Mouse (Mus musculus): ENCODE measurements at regions not wholly inside any gene's neighbourhood (a gene's known extent, or its start where the extent isn't known, plus 50 kb on each side); places are given as distances from the start of the nearest gene placed in this dataset.

- peak; percentile 13 for DNase-seq (ENCODE audit: low read depth, low spot score)
Observed at GRCm38 (mm10) chr7:39596403-39596802, 78.8 kb downstream of the Zfp619 start.

DNA sequence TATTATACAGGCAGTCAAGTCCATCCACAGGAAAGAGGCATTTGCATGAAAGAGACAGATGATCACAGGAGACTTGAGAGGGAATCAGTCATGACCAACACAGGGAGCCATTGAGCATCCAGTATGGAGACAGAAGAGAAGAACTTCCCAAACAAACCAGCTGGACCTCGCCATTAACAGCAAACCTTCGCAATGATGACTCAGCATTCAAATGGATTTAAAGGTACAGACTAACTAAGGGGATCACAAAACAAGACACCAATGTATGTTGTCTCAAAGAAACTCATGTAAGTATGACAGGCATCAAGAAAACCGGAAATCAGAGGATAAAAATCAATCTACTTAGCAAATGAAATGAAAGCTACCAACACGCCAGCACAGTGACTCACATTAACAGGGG, 96.2 kb downstream of the Zfp619 start:
- no peak for DNase-seq (ENCODE audit: low read depth, low spot score)

DNA sequence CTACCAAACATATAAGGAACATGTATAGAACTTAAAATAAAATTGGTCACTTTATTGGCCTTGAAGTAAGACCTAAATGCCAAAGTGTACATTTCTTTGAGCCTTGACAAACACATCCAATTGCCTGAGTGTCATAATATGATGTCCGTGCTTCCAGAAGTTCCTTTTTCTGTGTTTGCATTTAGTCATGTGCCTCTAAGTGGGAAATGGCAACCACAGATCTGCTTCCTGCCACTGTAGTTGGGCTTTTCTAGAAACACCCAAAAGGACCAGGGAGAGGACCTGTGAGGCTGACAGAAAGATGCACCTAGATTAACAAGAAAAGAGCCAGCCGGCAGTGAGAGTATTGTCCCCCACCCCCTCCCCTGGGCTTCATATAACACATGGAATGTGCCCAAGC, 97.5 kb downstream of the Zfp619 start:
- DNase-seq (ENCODE audit: low read depth, low spot score): no peak

GRCm38 (mm10) chr7:39621796-39622195, 104.2 kb downstream of the Zfp619 start:
- DNase-seq (ENCODE audit: low read depth, low spot score): no peak

GRCm38 (mm10) chr7:39632836-39633235, 115.3 kb downstream of the Zfp619 start:
- DNase-seq (ENCODE audit: low read depth, low spot score): no peak

- DNase-seq (ENCODE audit: low read depth, low spot score): peak; percentile 61
Observed at GRCm38 (mm10) chr7:39642333-39642732, 124.8 kb downstream of the Zfp619 start.

DNA sequence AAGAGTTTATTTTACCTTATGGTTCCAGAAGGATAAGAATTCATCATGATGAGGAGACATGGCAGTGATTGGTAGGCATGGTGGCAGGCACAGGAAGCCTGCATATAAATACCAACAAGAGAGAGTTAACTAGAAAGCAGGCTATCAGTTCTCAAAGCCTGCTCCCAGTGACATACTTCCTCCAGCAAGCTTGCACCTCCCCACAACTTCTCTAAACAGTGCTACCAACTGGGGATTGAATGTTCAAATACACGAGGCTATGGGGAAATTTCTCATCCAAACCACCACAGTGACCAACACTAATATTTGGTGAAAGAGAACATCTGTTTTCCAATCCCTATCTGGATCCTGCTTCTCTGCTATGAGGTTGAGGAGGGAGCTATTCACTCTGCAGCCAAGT, 125.8 kb downstream of the Zfp619 start:
- DNase-seq (ENCODE audit: low read depth, low spot score): no peak

DNA sequence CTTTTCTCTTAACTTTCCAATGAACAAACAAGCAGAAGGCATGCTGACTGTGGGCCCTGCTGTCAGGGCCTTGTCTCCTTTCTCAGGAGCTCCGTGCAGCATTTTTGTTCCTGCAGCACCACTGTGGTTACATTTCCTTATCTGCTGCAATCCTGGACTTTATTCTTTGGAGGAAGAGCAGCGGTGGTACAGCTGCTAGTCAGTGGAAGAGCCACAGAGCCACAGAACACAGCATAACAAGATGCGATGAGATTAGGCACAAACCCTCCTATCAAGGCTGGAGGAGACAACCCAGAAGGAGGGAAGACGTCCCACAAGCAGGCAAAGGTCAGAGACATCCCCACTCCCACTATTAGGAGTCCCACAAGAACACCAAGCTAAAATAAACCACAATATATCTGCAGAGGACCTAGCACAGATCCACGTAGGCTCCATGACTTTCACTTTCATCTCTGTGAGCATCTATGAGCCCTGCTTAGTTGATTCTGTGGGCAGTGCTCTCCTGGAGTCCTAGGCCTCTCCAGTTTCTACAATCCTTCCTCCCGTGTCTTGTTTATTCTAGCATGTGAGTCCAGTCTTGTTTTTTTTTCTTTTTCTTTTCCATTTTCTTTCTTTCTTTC, 133.0 kb downstream of the Zfp619 start:
- DNase-seq (ENCODE audit: low read depth, low spot score): peak; percentile 34

GRCm38 (mm10) chr7:39654563-39655286, 137.2 kb downstream of the Zfp619 start:
- DNase-seq (ENCODE audit: low read depth, low spot score): peak; percentile 86

DNA sequence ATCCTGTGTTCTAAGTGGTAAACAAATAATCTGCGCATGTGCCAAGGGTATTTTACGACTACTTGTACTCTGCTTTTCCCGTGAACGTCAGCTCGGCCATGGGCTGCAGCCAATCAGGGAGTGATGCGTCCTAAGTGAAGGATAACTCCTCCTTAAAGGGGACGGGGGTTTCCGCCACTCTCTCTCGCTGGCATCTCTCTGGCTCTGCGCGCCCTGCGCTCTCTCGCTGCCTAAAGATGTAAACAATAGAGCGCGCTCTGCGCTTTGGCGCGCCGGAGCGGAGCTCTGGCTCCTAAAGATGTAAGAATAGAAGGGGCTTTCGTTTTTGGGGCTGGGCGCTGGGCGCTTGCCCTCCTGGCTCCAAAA, 137.7 kb downstream of the Zfp619 start:
- peak; percentile 75 for DNase-seq (ENCODE audit: low read depth, low spot score)

GRCm38 (mm10) chr7:39655709-39656397, 138.3 kb downstream of the Zfp619 start:
- DNase-seq (ENCODE audit: low read depth, low spot score): peak; percentile 33

GRCm38 (mm10) chr7:39659597-39659996, 142.0 kb downstream of the Zfp619 start:
- no peak for DNase-seq (ENCODE audit: low read depth, low spot score)

DNA sequence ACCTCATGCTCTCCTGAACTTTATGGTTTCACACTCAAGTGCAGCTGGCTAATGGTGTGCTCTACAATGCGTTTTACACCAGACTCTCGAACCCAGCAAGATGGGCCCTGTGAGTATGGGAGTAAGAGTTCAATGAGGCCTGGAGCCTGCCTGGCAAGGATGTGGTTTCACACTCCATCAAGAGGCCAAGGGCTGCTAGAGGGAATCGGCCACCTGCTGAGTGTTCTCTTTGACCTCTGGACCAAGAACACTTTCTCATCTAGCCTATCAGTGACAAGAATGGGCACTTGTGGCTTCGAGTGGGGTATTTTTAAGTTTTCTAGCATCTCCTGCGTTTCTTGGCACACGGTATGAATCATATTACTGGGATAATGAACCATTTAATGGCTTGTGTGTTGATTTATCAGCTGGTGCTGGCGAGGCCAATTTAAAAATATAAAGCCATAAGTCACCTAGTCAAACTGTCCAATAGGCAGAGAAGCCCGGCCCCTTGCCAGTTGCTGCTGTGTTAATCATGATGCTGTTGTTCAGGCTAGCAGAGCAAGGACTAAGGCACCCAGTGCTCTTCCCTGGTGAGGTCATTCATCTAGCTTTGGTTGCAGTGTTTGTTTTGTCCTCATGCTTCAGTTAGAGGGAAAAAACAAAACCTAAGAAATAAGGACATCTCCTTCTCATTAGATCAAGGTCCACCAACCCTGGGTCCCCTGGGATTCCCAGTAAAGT, 157.7 kb downstream of the Zfp619 start:
- no peak for DNase-seq (ENCODE audit: low read depth, low spot score)

DNA sequence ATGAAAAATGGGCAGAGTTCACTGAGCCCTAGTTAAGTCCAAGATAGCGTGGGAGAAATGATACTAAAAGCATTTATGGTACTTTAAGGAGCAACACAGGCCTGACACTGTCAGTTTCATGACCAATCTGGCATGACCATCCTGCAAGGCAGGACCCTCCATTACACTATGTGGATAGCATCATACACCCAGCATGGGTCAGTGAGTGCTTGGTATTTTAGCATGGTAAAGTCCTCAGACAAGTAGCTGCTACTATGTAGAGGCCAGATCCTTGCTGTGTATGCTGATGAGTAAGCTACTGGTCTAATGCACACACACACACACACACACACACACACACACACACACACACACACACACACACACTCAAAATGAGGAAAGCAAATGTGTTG, 158.3 kb downstream of the Zfp619 start:
- DNase-seq (ENCODE audit: low read depth, low spot score): no peak

DNA sequence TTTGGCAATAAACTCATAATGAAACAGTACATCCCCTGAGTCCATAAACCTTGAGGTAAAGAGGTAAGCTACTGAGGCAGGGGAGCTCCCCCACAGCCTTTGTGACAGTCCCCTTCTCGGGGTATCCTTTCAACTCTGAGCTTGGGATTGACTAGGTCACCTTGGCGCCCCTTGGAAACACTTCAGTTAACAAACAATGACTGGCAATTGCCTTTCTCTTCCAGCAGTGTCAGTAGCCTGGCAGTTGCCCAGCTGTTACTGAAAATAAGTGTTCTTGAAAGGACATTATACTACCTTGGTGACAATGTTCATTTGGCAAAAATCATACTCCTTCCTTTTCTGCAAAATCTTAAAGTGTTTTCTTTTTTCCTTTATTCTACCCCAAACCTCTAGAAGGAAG, 162.8 kb downstream of the Zfp619 start:
- DNase-seq (ENCODE audit: low read depth, low spot score): no peak

- DNase-seq (ENCODE audit: low read depth, low spot score): no peak
Observed at GRCm38 (mm10) chr7:39696589-39696988, 179.0 kb downstream of the Zfp619 start.

- no peak for DNase-seq (ENCODE audit: low read depth, low spot score)
Observed at GRCm38 (mm10) chr7:39701506-39701905, 183.9 kb downstream of the Zfp619 start.

GRCm38 (mm10) chr7:39705118-39706095, 187.8 kb downstream of the Zfp619 start:
- no peak for DNase-seq (ENCODE audit: low read depth, low spot score)

DNA sequence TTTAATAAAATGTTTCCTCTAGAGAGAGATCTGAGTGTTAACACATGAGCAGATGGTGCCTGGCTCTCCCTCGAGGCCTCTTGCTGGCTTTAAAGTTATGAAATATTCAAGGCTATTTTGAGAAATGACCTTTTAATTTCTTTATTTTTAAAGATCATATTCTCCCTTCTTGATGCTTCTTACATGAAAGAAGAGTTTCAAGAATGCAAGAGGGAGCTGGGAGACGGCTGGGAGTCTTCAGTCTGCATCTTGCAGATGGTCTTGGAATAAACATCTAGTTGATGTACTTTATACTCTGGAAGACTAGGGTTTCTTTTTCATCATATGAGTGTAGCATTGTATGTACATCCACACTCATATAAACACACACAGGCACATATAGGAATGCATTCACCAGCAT, 189.0 kb downstream of the Zfp619 start:
- no peak for DNase-seq (ENCODE audit: low read depth, low spot score)

DNA sequence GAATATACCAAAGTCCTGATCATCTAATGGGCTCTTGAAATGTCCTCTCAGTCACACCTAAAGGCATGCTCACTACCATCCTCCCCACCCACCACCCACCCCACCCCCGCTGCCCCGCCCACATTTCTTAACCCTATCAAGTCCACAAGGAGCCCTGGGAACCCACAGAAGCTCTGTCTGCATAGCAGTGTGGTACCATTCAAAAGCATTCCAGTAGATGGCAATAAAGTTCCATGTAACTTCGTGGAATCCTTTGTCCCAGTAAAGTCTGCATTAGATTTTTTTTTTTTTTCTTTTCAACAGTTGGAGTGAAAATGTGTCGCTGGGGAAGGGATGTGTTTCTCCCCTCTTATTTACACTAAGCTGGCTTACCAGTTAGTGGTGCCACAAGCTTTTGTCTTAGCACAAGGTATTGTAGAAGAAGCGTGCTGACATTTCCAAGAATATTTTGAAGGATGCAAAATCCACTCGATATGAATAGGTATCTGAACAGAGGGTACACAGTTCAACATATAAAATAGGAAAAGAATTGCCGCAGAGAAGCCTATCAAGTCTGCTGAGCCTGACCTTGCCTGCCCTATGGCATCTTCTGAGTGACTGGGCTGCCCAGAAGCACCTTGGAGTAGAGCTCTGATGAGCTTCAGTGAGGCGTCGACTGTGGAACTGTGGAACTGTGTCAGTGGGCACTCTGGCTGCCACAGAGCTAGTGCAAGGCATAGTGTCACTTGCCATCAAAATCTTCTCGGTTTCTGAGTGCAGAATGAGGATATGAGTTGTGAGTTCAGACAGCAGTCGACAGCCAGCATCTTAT, 199.0 kb downstream of the Zfp619 start:
- DNase-seq (ENCODE audit: low read depth, low spot score): no peak

Measured in CD4-positive helper T cell, adult 2 months (primary cell).